Mouse (Mus musculus): ENCODE measurements around the gene Adad1. TPM values are rescaled to one million over a fixed set of nuclear protein-coding genes. Genes with fewer than 3 reads are reported as not detected.

Gene Adad1
- polyA plus RNA-seq, 1 experiment from 2014 or later: 0.33 TPM

DNA sequence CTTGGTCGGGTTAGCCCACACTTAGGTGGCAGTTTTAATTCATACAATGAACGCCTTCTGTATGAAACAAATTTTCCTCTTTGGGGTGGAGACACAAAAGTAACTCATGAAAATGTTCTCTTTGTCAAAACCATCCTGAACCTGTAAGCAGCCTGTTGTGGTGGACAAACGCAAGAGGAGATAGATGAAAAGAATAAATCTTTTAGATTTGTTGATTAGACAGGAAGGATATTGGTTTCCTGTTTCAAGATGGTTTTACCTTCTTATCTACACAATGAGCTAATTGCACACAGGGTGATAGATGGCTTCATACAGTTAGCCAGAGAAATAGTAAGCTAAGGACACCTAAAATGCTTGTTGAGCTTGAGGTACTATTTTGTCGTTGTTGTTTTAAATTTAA lies 62.8 kb downstream of the Adad1 start:
- 52% methylated on average over 4 of the region's 4 CpGs for WGBS
- H3K27me3 ChIP-seq (ENCODE audit: insufficient read depth, low read length): no peaks in the 10 kb centered on the region
- no peak overlapping the region for H3K9ac ChIP-seq
- peaks cover 3% of the 10 kb centered on the region; the same call in 1 of the 2 replicates for H3K4me1 ChIP-seq (ENCODE audit: insufficient read depth)
- no peak overlapping the region for H3K27ac ChIP-seq (ENCODE audit: low read depth)
- no peak overlapping the region for H3K4me2 ChIP-seq
- H3K4me3 ChIP-seq (ENCODE audit: low read depth, low read length): no peak overlapping the region
- H3K9me3 ChIP-seq (ENCODE audit: low read depth, low read length): no peaks in the 10 kb centered on the region
- no peak for TF ChIP-seq CTCF (IDR thresholded peaks at IDR 0.05; ENCODE audit: low read depth)
- H3K36me3 ChIP-seq (ENCODE audit: insufficient read depth): no peaks in the 10 kb centered on the region
- DNase-seq (no peak), ATAC-seq (ENCODE audit: insufficient read depth) (no peak)

DNA sequence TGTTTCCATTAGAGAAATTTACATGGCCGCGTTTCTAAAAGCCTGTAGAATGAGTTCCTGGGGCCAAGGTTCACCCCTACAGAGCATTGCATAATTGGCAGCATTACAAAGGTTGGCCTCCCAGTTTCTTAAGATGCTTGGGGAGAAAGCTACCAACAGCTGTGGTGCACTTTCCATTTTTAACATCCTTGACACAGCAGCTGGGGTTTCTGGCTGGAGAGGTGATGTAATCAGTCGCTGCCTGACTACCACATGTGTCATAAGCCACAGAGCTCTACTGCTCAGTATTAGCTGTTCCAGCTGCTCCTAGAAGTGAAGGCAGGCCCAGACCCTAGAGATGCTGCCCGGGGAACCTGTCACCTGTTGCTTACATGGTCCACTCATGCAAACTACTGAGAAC lies 64.9 kb downstream of the Adad1 start:
- peak; percentile 89 for ATAC-seq (ENCODE audit: insufficient read depth)

DNA sequence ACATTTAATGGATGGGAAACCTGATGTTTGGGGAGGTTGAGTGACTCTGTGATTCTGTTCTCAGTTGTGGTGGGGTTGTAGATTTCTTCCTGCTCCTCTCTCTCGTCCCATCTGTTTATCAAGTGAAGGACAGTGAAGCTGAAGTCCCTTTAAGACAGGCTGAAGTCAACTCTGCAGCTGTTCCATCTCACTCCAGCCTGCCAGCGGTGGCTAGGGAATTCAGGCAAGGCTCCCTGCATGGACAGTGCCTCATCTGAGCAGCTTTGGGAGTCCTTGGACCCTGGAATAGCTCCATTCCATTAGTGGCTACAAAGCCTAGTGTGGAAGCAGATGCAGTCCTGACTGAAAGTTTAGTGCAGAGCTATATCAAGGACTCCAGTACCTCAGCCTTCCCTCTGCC lies 65.7 kb downstream of the Adad1 start:
- H3K9ac ChIP-seq: no peak overlapping the region
- 31% methylated on average over 2 of the region's 2 CpGs for WGBS
- peaks cover 3% of the 10 kb centered on the region; the same call in 1 of the 2 replicates for H3K4me1 ChIP-seq (ENCODE audit: insufficient read depth)
- no peaks in the 10 kb centered on the region for H3K36me3 ChIP-seq (ENCODE audit: insufficient read depth)
- H3K27me3 ChIP-seq (ENCODE audit: insufficient read depth, low read length): no peaks in the 10 kb centered on the region
- no peak overlapping the region for H3K27ac ChIP-seq (ENCODE audit: low read depth)
- peak; percentile 62; the same call in 1 of the 2 replicates for ATAC-seq (ENCODE audit: insufficient read depth)
- H3K4me2 ChIP-seq: no peak overlapping the region
- TF ChIP-seq CTCF (IDR thresholded peaks at IDR 0.05; ENCODE audit: low read depth): no peak
- no peaks in the 10 kb centered on the region for H3K9me3 ChIP-seq (ENCODE audit: low read depth, low read length)
- no peak overlapping the region for H3K4me3 ChIP-seq (ENCODE audit: low read depth, low read length)
- peak; percentile 40 for DNase-seq

More for the DNA sequence above, 64.9 kb downstream of the Adad1 start:
- Histone ChIP-seq H3K27ac (ENCODE audit: low read depth) (no peak overlapping the region), H3K36me3 (ENCODE audit: insufficient read depth) (no peaks in the 10 kb centered on the region), H3K9me3 (ENCODE audit: low read depth, low read length) (no peaks in the 10 kb centered on the region), H3K4me1 (ENCODE audit: insufficient read depth) (peaks cover 3% of the 10 kb centered on the region; the same call in 1 of the 2 replicates), H3K9ac (no peak overlapping the region), H3K4me2 (no peak overlapping the region), H3K4me3 (ENCODE audit: low read depth, low read length) (no peak overlapping the region), H3K27me3 (ENCODE audit: insufficient read depth, low read length) (no peaks in the 10 kb centered on the region)
- DNase-seq: peak; percentile 77
- WGBS: 31% methylated on average over 4 of the region's 4 CpGs
- TF ChIP-seq CTCF (IDR thresholded peaks at IDR 0.05; ENCODE audit: low read depth): no peak

DNA sequence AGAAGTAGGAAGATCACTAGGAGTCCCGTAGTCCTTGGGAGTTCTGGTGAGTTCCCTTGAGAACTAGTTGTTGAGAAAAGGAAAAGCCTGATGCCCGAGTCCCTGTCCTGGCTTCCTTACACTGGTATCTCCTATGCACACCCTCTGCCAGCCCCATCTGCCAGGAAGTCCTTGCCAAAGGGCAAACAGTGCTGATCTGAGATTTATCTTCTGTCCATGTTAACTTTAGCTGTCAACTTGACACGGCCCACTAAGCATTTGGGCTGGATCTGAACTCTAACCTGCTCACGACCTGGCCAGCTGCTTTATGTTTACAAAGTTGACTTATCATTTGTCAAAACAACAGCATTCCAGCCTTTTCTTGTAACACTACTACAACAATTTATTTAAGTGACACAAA lies 73.9 kb downstream of the Adad1 start:
- Histone ChIP-seq H3K27me3 (ENCODE audit: insufficient read depth, low read length) (no peaks in the 10 kb centered on the region), H3K4me1 (ENCODE audit: insufficient read depth) (no peaks in the 10 kb centered on the region), H3K9me3 (ENCODE audit: low read depth, low read length) (no peaks in the 10 kb centered on the region), H3K27ac (ENCODE audit: low read depth) (no peak overlapping the region), H3K36me3 (ENCODE audit: insufficient read depth) (no peaks in the 10 kb centered on the region), H3K4me3 (ENCODE audit: low read depth, low read length) (no peak overlapping the region), H3K4me2 (no peak overlapping the region), H3K9ac (no peak overlapping the region)
- ATAC-seq (ENCODE audit: insufficient read depth): no peak
- no peak for DNase-seq
- 27% methylated on average over 4 of the region's 4 CpGs for WGBS
- no peak for TF ChIP-seq CTCF (IDR thresholded peaks at IDR 0.05; ENCODE audit: low read depth)

DNA sequence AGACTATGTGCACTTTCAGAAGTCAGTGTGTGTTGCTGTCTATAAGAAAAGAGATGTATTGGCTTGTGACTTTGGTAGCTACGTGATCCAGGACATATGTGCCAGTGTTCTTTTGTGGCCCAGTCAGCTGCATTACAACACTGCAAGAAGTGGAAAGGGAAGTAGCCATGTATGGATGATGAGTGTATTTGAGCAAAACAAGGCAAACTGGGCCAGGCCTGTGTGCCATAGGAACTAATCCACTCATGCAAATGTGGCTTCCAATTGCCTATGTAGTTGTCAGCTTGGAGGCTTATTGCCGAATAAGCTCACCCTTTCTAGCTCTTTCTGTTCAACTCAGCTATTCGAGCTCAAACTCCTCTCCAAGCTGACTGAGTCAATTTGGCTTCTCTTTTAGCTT lies 75.9 kb downstream of the Adad1 start:
- no peaks in the 10 kb centered on the region for H3K4me1 ChIP-seq (ENCODE audit: insufficient read depth)
- no peak for TF ChIP-seq CTCF (IDR thresholded peaks at IDR 0.05; ENCODE audit: low read depth)
- ATAC-seq (ENCODE audit: insufficient read depth): no peak
- DNase-seq: no peak
- no peak overlapping the region for H3K9ac ChIP-seq
- H3K27ac ChIP-seq (ENCODE audit: low read depth): no peak overlapping the region
- H3K4me3 ChIP-seq (ENCODE audit: low read depth, low read length): no peak overlapping the region
- 82% methylated on average over 3 of the region's 3 CpGs for WGBS
- no peak overlapping the region for H3K4me2 ChIP-seq
- no peaks in the 10 kb centered on the region for H3K36me3 ChIP-seq (ENCODE audit: insufficient read depth)
- no peaks in the 10 kb centered on the region for H3K9me3 ChIP-seq (ENCODE audit: low read depth, low read length)
- no peaks in the 10 kb centered on the region for H3K27me3 ChIP-seq (ENCODE audit: insufficient read depth, low read length)

DNA sequence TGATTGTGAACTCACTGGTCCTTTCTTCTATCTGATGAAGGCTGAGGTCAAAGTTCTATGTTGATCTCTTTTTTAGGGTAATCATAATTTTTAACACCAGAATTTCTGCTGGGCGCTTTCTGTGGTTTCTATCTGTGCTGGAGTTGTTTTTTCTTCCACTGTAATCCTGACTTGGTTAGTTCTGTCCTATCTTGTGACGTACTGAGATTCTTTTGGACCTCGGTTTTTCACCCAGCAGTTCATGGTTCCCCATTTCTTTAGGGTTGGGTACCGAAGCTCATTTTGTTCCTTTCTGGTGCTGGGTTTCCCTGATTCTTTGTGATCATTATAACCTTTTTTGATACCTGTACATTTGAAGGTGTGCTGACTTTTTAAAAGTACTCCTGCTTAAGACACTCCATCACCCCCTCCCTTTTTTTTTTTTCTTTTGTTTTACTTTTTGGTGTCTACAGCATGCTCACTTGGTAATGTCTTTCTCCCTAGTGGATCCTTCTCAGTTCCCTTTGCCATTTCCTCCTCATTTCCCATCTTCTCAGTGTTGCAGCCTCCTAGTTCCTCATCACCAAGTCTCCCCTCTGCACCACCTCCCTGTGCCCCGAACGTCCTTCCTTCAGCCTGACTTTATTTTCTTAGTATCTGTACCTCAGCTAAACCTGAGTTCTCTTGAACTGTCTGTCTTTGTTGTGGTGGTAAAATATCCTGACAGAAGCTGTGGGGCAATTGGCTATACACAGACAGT lies 77.0 kb downstream of the Adad1 start:
- H3K36me3 ChIP-seq (ENCODE audit: insufficient read depth): no peaks in the 10 kb centered on the region

DNA sequence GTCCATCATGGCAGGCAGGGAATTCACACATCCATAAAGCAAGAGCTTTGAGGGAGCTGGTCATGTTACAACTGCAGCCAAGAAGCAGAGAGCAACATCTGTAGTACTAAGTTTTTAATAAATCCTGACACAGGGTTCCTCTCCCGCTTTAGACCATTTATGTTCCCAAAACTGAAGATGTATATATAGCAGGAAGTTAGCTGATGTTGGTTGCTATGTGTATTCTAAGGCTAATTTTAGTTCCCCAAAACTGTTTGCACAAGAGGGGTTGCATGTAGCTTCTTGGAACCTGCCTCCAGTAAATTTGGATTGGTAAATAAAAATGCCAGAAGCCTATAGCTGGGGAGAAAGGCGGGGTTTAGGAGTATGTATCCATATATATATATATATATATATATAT lies 78.5 kb downstream of the Adad1 start:
- Histone ChIP-seq H3K9ac (no peak overlapping the region), H3K9me3 (ENCODE audit: low read depth, low read length) (no peaks in the 10 kb centered on the region), H3K27me3 (ENCODE audit: insufficient read depth, low read length) (no peaks in the 10 kb centered on the region), H3K4me3 (ENCODE audit: low read depth, low read length) (no peak overlapping the region), H3K4me2 (no peak overlapping the region), H3K36me3 (ENCODE audit: insufficient read depth) (no peaks in the 10 kb centered on the region), H3K4me1 (ENCODE audit: insufficient read depth) (no peaks in the 10 kb centered on the region), H3K27ac (ENCODE audit: low read depth) (no peak overlapping the region)
- DNase-seq (no peak), ATAC-seq (ENCODE audit: insufficient read depth) (no peak)
- 87% methylated on average over 2 of the region's 2 CpGs for WGBS
- TF ChIP-seq CTCF (IDR thresholded peaks at IDR 0.05; ENCODE audit: low read depth): no peak

More for the DNA sequence above, 77.0 kb downstream of the Adad1 start:
- no peaks in the 10 kb centered on the region for H3K9me3 ChIP-seq (ENCODE audit: low read depth, low read length)
- no peak overlapping the region for H3K9ac ChIP-seq
- no peaks in the 10 kb centered on the region for H3K27me3 ChIP-seq (ENCODE audit: insufficient read depth, low read length)
- DNase-seq: no peak
- H3K4me2 ChIP-seq: no peak overlapping the region
- no peak overlapping the region for H3K27ac ChIP-seq (ENCODE audit: low read depth)
- 88% methylated on average over 6 of the region's 6 CpGs for WGBS
- no peak for ATAC-seq (ENCODE audit: insufficient read depth)
- H3K4me1 ChIP-seq (ENCODE audit: insufficient read depth): no peaks in the 10 kb centered on the region
- no peak for TF ChIP-seq CTCF (IDR thresholded peaks at IDR 0.05; ENCODE audit: low read depth)
- no peak overlapping the region for H3K4me3 ChIP-seq (ENCODE audit: low read depth, low read length)

All from lung, embryonic 14.5 days (tissue).